Mouse (Mus musculus): Measurements from ENCODE around the gene Arpp21. TPM values are rescaled to one million over a fixed set of nuclear protein-coding genes. Genes with fewer than 3 reads are reported as not detected.
A peak's percentile ranks its signal among the peaks of the same experiment; 100 is the strongest.

Arpp21 gene
- polyA plus RNA-seq, 1 experiment from 2014 or later: 0.77 TPM

DNA sequence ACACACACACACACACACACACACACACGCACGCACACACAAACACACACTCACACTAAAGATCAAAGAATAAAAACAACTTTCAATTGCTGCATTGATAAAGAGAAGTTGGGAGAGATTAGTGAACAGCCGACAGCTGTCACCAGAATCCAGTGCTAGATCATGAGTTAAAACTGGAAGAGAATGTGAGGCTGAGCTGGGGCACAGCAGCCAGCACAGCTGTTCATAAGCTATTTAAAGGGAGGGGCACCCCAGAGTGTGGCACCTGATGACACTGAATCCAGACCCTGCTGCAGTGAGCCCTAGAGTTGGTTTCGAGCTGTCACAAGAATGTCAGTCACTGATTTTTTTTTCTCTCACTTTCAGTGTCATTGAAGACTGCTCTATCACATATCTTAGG is 14.0 kb upstream of the Arpp21 start:
- H3K9ac ChIP-seq: no peak overlapping the region
- no peaks in the 10 kb centered on the region for H3K4me1 ChIP-seq (replicated peaks)
- no peak overlapping the region for H3K27ac ChIP-seq (replicated peaks)
- no peaks in the 10 kb centered on the region for H3K36me3 ChIP-seq (replicated peaks)
- H3K27me3 ChIP-seq: no peaks in the 10 kb centered on the region
- no peak for ATAC-seq (ENCODE audit: insufficient read depth)
- no peak overlapping the region for H3K4me3 ChIP-seq (replicated peaks)
- H3K9me3 ChIP-seq (replicated peaks): no peaks in the 10 kb centered on the region
- H3K4me2 ChIP-seq: no peak overlapping the region
- 64% methylated on average over 4 of the region's 4 CpGs for WGBS (ENCODE audit: insufficient replicate concordance)

DNA sequence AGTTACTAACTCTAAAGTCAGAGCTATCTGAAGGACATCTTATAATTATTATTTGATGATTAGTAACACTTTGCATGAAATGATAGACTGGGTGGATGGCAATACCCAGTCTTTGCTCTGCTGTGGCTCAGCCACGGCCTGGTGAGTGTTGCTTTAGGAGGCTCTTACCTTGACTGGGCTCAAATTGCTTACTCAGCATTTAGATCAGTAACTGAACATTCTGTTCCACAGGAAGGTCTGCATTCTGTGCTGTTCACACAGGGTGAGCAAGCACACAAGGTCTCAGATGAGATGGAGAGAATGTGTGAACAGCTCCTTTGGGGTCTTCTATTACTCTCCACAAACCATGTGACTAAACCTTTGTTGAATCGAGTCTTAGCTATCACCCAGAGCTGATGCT is 11.4 kb upstream of the Arpp21 start:
- no peaks in the 10 kb centered on the region for H3K4me1 ChIP-seq (replicated peaks)
- no peak for ATAC-seq (ENCODE audit: insufficient read depth)
- no peaks in the 10 kb centered on the region for H3K9me3 ChIP-seq (replicated peaks)
- WGBS (ENCODE audit: insufficient replicate concordance): 33% methylated on average over 2 of the region's 2 CpGs
- H3K9ac ChIP-seq: no peak overlapping the region
- H3K36me3 ChIP-seq (replicated peaks): no peaks in the 10 kb centered on the region
- H3K4me3 ChIP-seq (replicated peaks): no peak overlapping the region
- no peak overlapping the region for H3K27ac ChIP-seq (replicated peaks)
- no peaks in the 10 kb centered on the region for H3K27me3 ChIP-seq
- H3K4me2 ChIP-seq: no peak overlapping the region

DNA sequence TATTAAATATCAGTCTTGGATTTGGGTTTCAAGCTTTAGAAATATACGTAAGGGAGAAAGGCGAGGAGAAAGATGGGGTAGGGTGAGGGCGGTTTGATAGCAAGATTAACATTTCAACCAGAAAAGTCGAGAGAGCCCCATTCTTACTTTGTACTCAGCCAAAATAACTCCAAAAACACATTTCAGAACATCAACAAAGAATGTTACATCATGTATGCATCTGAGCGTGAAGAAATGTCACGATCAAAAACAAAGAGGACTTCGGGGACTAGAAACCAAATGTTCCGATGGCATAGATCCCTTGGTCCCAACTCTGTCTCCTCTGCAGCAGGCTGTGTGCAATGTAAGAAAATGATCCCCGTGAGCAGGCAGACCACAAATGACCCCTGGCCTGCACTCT is 2.4 kb upstream of the Arpp21 start:
- H3K36me3 ChIP-seq (replicated peaks): no peaks in the 10 kb centered on the region
- no peak for ATAC-seq (ENCODE audit: insufficient read depth)
- H3K9me3 ChIP-seq (replicated peaks): no peaks in the 10 kb centered on the region
- H3K4me1 ChIP-seq (replicated peaks): no peaks in the 10 kb centered on the region
- H3K9ac ChIP-seq: no peak overlapping the region
- H3K27me3 ChIP-seq: peaks cover 46% of the 10 kb centered on the region
- H3K27ac ChIP-seq (replicated peaks): no peak overlapping the region
- H3K4me3 ChIP-seq (replicated peaks): no peak overlapping the region
- no peak overlapping the region for H3K4me2 ChIP-seq
- WGBS (ENCODE audit: insufficient replicate concordance): 64% methylated on average over 9 of the region's 9 CpGs

DNA sequence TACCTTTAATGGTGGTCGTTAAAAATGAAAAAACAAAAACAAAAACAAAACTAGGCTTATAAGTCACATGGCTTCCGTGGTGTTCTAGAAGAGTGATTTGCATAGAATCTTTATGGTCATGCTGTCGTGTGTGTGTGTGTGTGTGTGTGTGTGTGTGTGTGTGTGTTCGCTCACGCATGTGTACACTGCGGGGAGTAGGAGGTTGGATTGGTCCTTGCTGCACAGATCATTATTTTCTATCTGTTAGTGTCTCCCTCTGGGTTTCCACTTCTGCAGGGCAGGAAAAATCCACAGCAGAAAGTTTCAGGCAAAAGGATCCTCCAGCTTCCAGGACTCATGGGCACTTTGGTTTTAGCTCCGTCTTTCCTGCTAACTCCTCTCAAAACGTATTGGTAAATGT is 813 bp upstream of the Arpp21 start:
- Histone ChIP-seq H3K27me3 (peaks cover 57% of the 10 kb centered on the region), H3K9me3 (replicated peaks) (no peaks in the 10 kb centered on the region), H3K4me2 (no peak overlapping the region), H3K36me3 (replicated peaks) (no peaks in the 10 kb centered on the region), H3K27ac (replicated peaks) (no peak overlapping the region), H3K4me1 (replicated peaks) (no peaks in the 10 kb centered on the region), H3K9ac (no peak overlapping the region), H3K4me3 (replicated peaks) (no peak overlapping the region)
- WGBS (ENCODE audit: insufficient replicate concordance): 57% methylated on average over 8 of the region's 8 CpGs
- ATAC-seq (ENCODE audit: insufficient read depth): no peak

DNA sequence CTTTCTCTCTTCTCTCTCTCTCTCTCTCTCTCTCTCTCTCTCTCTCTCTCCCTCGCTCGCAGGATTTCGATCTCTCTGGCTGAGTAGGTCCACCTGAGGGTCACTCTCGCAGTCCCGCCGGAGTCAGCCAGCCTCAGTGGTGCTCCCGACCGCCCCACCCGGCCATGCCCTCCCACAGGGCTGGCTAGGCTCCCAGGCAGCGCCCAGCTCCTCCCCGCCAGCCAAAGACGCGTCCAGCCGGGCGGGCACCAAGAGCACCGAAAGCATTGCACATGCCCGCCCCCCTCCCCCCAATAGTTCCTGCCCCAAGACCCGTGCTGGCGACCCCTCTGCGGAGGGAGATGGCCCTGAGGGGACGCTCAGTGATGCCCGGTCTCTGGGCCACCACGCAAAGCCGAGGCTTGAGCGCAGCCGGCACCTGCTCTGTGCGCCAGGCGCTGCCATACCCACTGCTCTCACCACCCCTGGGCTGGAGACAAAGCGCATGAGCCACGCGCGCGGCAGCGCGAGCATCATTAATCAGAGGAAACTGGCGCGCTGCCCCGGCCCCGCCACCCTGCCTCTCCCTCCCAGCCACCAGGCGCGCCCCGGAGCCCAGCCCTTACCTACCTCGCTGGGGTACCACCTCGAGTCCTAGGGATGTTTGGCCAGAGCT is 570 bp downstream of the Arpp21 start:
- no peak for ATAC-seq (ENCODE audit: insufficient read depth)
- H3K4me1 ChIP-seq (replicated peaks): no peaks in the 10 kb centered on the region
- H3K9me3 ChIP-seq (replicated peaks): no peaks in the 10 kb centered on the region
- H3K36me3 ChIP-seq (replicated peaks): no peaks in the 10 kb centered on the region
- H3K9ac ChIP-seq: no peak overlapping the region
- peak overlapping the region; percentile 10; the same call in 1 of the 2 replicates for H3K4me3 ChIP-seq (replicated peaks)
- 1% methylated on average over 43 of the region's 44 CpGs for WGBS (ENCODE audit: insufficient replicate concordance)
- peak overlapping the region; percentile 33 for H3K4me2 ChIP-seq
- H3K27me3 ChIP-seq: peaks cover 57% of the 10 kb centered on the region
- H3K27ac ChIP-seq (replicated peaks): no peak overlapping the region

DNA sequence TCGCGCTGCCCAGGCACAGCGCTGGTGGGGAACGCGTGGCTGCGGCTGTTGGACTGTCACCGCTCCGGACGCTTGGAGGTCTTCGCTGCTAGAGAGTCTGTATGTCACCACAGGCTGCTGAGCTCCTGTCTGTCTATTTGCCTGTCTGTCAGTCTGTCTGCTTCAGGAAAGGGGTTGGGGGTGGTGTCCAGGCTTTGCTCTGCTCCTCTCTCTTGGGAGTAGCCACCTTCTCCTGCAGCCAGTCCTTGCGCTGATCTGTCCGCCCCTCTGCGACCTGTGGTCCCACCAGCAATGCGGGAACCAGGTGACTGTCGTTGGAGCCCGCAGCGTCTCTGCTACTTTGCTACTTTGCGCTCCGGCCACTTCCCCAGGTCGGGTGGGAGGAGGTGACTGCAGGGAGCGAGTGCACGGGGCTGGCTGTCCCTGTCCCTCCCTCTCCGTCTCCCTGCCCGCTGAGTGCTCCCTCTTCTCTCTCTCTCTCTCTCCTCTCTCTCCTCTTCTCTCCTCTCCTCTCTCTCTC is 1.2 kb downstream of the Arpp21 start:
- no peak for ATAC-seq (ENCODE audit: insufficient read depth)
- no peaks in the 10 kb centered on the region for H3K36me3 ChIP-seq (replicated peaks)
- H3K4me1 ChIP-seq (replicated peaks): no peaks in the 10 kb centered on the region
- peak overlapping the region; percentile 33 for H3K4me2 ChIP-seq
- peaks cover 57% of the 10 kb centered on the region for H3K27me3 ChIP-seq
- under 1% methylated on average over 24 of the region's 24 CpGs for WGBS (ENCODE audit: insufficient replicate concordance)
- H3K27ac ChIP-seq (replicated peaks): no peak overlapping the region
- no peaks in the 10 kb centered on the region for H3K9me3 ChIP-seq (replicated peaks)
- no peak overlapping the region for H3K9ac ChIP-seq
- peak overlapping the region; percentile 10; the same call in 1 of the 2 replicates for H3K4me3 ChIP-seq (replicated peaks)

DNA sequence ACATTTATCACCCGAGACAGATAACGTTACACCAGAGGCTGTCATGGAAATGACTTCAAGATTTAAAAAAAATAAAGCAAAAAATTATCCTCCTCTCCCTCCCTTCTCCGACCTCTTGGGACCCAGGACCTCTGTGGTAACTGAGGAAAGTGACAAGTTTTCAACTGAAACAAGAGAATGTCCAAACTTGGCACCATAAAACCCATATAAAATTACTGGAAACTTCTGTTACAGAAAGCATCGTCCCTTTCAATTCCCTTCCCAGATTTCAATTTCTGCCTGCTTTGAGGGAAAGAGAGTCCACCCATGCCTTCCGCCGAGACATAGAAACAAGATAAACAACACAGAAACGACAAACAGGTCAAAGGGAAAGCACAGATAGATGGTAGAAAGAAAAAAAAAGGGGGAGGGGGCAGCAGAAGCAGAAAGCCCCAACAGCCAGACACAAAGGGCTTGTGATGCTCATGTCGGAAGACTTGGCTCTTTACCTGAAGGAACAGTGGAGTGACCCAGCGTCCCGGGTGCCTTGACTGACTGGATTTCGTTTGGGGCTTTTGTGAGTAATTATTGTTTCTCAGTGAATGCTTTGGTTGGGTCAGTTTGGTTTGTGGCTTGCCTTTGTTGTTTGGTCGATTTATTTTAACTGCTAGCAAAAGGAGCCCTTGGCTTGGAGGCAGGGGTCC is 1.8 kb downstream of the Arpp21 start:
- Histone ChIP-seq H3K4me3 (replicated peaks) (no peak overlapping the region), H3K27ac (replicated peaks) (no peak overlapping the region), H3K9me3 (replicated peaks) (no peaks in the 10 kb centered on the region), H3K9ac (no peak overlapping the region), H3K4me1 (replicated peaks) (no peaks in the 10 kb centered on the region), H3K36me3 (replicated peaks) (no peaks in the 10 kb centered on the region), H3K4me2 (peak overlapping the region; percentile 33; the same call in 1 of the 2 replicates), H3K27me3 (peaks cover 57% of the 10 kb centered on the region)
- no peak for ATAC-seq (ENCODE audit: insufficient read depth)
- 15% methylated on average over 12 of the region's 12 CpGs for WGBS (ENCODE audit: insufficient replicate concordance)

DNA sequence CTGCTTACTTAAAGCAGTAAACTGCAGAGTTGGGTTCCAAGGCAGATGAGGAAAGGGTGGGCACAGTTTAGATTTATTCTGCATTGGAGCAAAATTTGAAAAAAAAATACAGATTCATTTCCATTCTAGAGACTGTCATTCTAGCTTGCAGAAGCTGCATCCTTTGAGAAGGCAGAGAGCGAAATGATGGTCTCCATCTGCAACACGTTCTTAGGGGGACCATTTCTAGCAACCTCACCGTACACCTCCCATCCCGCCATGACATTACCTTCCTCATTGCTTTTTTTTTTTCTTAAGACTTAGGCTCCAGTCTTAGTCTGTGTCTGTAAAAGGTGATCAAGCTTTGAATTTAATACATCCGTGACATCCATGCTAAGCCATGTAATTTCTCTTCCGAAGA is 2.4 kb downstream of the Arpp21 start:
- Histone ChIP-seq H3K4me1 (replicated peaks) (no peaks in the 10 kb centered on the region), H3K9me3 (replicated peaks) (no peaks in the 10 kb centered on the region), H3K4me3 (replicated peaks) (no peak overlapping the region), H3K27me3 (peaks cover 57% of the 10 kb centered on the region), H3K9ac (no peak overlapping the region), H3K36me3 (replicated peaks) (no peaks in the 10 kb centered on the region), H3K27ac (replicated peaks) (no peak overlapping the region), H3K4me2 (no peak overlapping the region)
- ATAC-seq (ENCODE audit: insufficient read depth): no peak
- WGBS (ENCODE audit: insufficient replicate concordance): 58% methylated on average over 6 of the region's 6 CpGs

DNA sequence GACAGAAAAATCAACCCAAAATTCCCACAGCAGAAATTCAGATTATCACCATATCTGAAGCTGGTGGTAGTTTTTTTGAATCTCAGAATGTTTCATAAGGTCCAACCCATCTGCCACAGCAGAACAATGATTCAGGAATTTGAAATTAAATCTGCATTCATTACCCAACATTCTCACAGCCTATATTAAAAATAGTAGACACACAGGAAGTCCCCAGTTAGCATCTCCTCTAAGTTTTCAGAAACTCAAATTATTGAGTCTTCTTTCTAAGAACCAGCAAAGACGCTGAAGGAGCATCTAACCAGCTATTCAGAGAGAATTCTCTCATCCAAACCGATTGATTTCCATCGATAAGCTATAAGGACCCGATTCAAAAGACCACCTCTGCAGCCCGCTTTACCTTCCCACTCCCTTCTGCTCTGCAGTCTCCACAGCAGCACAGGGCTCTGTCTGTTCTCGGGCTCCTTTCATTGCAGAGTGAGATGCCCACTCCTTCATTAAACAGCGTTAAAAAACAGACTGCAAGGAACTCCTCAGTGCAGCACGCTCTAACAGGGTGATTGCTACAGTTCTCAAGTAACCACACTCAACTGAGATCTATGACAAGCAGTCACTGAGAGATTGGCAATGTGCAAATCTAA is 3.7 kb downstream of the Arpp21 start:
- Histone ChIP-seq H3K9me3 (replicated peaks) (no peaks in the 10 kb centered on the region), H3K4me2 (no peak overlapping the region), H3K27ac (replicated peaks) (no peak overlapping the region), H3K4me1 (replicated peaks) (no peaks in the 10 kb centered on the region), H3K4me3 (replicated peaks) (no peak overlapping the region), H3K36me3 (replicated peaks) (no peaks in the 10 kb centered on the region), H3K9ac (no peak overlapping the region), H3K27me3 (peaks cover 48% of the 10 kb centered on the region)
- WGBS (ENCODE audit: insufficient replicate concordance): 59% methylated on average over 8 of the region's 8 CpGs
- no peak for ATAC-seq (ENCODE audit: insufficient read depth)

DNA sequence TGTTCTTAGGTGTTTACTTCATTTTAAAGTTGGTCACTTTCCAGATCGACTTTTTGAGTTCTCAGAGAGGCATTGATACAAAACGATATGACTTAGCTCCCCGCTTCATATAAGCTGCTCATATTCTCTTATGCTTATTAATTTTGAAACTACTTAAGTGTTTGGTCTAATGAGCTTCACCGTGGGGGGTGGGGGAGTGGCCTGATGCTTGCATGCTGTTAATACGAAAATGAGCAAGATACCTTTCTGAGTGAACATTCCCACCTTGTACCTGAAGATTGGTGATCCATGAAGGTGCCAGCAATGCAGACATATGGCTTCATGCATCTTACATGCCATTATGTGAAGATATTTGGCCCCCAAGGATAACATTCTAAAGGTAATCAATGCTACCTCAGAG is 4.4 kb downstream of the Arpp21 start:
- Histone ChIP-seq H3K36me3 (replicated peaks) (no peaks in the 10 kb centered on the region), H3K9ac (no peak overlapping the region), H3K4me3 (replicated peaks) (no peak overlapping the region), H3K27me3 (peaks cover 42% of the 10 kb centered on the region), H3K9me3 (replicated peaks) (no peaks in the 10 kb centered on the region), H3K4me1 (replicated peaks) (no peaks in the 10 kb centered on the region), H3K27ac (replicated peaks) (no peak overlapping the region), H3K4me2 (no peak overlapping the region)
- 60% methylated on average over 5 of the region's 5 CpGs for WGBS (ENCODE audit: insufficient replicate concordance)
- no peak for ATAC-seq (ENCODE audit: insufficient read depth)

DNA sequence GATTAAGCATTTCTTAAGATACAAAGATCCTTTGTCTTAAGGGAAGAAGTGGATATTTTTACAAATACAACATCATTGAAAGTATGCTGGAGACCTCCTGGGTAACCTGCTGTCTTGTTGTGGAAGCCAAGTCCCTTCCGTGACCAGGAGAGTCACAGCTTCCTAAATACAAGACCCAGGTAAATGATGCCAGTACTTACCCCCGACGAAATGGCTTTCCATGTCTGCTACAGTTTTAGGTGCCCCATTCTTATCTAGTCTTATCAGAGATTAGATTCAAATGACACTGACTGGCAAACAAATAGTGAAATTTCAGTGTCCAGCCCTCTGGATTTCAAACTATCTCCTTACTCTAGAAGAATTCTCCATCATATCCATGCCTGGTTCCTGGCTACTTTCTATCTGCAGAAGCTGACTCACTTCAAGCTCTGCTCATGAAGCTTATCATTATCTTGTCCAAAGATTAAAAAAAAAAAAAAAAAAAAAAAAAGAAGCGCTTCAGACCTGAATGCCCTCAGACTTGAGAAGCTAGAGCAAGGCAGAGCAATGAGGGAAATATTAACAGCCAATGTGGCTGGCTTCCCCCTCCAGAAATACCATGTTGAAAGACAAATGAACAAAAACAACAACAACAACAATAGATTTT is 4.9 kb downstream of the Arpp21 start:
- Histone ChIP-seq H3K27me3 (peaks cover 38% of the 10 kb centered on the region), H3K9ac (no peak overlapping the region), H3K4me1 (replicated peaks) (no peaks in the 10 kb centered on the region), H3K27ac (replicated peaks) (no peak overlapping the region), H3K9me3 (replicated peaks) (no peaks in the 10 kb centered on the region), H3K4me2 (no peak overlapping the region), H3K4me3 (replicated peaks) (no peak overlapping the region), H3K36me3 (replicated peaks) (no peaks in the 10 kb centered on the region)
- 67% methylated on average over 4 of the region's 4 CpGs for WGBS (ENCODE audit: insufficient replicate concordance)
- ATAC-seq (ENCODE audit: insufficient read depth): no peak
